Mouse (Mus musculus): ENCODE results near the gene St3gal4. TPM values are rescaled to one million over a fixed set of nuclear protein-coding genes. Genes with fewer than 3 reads are reported as not detected.

The St3gal4 gene
- polyA plus RNA-seq, 1 experiment = 8.0 TPM

GRCm38 (mm10) chr9:35111446-35111845, 7.6 kb downstream of the St3gal4 start:
- H3K9ac ChIP-seq (ENCODE audit: low read depth, poor library complexity, severe bottlenecking) = peak overlapping the region; percentile 26; the same call in 1 of the 2 replicates
- peak overlapping the region; percentile 76 for H3K27ac ChIP-seq (ENCODE audit: insufficient read depth, low read length)
- TF ChIP-seq CTCF (IDR thresholded peaks at IDR 0.05; ENCODE audit: low read depth, low read length) = no peak
- no peak for TF ChIP-seq POLR2A (IDR thresholded peaks at IDR 0.05; ENCODE audit: insufficient read depth, low read length)
- TF ChIP-seq EP300 (IDR thresholded peaks at IDR 0.05; ENCODE audit: insufficient read depth, low read depth, low read length) = no peak
- peaks cover 7% of the 10 kb centered on the region for H3K4me1 ChIP-seq (ENCODE audit: control insufficient read depth, insufficient read depth, low read length)
- no peaks in the 10 kb centered on the region for H3K36me3 ChIP-seq (ENCODE audit: control insufficient read depth, insufficient read depth, low read length, poor library complexity, severe bottlenecking)
- peak overlapping the region; percentile 50 for H3K4me3 ChIP-seq (ENCODE audit: low read depth, low read length)
- no peaks in the 10 kb centered on the region for H3K27me3 ChIP-seq (ENCODE audit: control insufficient read depth, insufficient read depth, low read length, poor library complexity, severe bottlenecking)
- H3K9me3 ChIP-seq (replicated peaks; ENCODE audit: control insufficient read depth, insufficient read depth, low read length, poor library complexity, severe bottlenecking) = no peaks in the 10 kb centered on the region

DNA sequence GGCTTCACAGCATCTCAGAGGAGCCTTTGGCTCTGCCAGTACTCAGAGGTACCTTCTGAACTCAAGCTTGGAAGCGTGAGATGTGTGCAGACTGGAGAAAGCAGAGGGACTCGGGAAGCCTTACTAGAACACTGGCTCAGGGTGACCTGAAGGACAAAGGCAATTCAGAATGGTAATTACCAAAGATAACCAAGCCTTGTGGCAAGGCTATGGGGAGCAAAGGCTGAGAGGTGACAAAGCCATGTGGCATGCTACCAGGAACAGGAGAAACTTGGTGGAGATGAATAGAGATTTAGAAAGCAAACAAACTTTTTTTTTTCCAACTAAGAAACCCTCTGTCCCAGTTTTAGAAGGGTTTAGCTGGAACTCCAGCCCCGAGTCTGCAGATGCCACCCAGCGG, 8.5 kb downstream of the St3gal4 start:
- peaks cover 7% of the 10 kb centered on the region for H3K4me1 ChIP-seq (ENCODE audit: control insufficient read depth, insufficient read depth, low read length)
- no peaks in the 10 kb centered on the region for H3K9me3 ChIP-seq (replicated peaks; ENCODE audit: control insufficient read depth, insufficient read depth, low read length, poor library complexity, severe bottlenecking)
- no peak overlapping the region for H3K9ac ChIP-seq (ENCODE audit: low read depth, poor library complexity, severe bottlenecking)
- no peak overlapping the region for H3K27ac ChIP-seq (ENCODE audit: insufficient read depth, low read length)
- no peaks in the 10 kb centered on the region for H3K36me3 ChIP-seq (ENCODE audit: control insufficient read depth, insufficient read depth, low read length, poor library complexity, severe bottlenecking)
- H3K27me3 ChIP-seq (ENCODE audit: control insufficient read depth, insufficient read depth, low read length, poor library complexity, severe bottlenecking) = no peaks in the 10 kb centered on the region
- TF ChIP-seq CTCF (IDR thresholded peaks at IDR 0.05; ENCODE audit: low read depth, low read length) (no peak), EP300 (IDR thresholded peaks at IDR 0.05; ENCODE audit: insufficient read depth, low read depth, low read length) (no peak), POLR2A (IDR thresholded peaks at IDR 0.05; ENCODE audit: insufficient read depth, low read length) (no peak)
- H3K4me3 ChIP-seq (ENCODE audit: low read depth, low read length) = no peak overlapping the region

GRCm38 (mm10) chr9:35110051-35110450, 9.0 kb downstream of the St3gal4 start:
- H3K36me3 ChIP-seq (ENCODE audit: control insufficient read depth, insufficient read depth, low read length, poor library complexity, severe bottlenecking) = no peaks in the 10 kb centered on the region
- no peaks in the 10 kb centered on the region for H3K9me3 ChIP-seq (replicated peaks; ENCODE audit: control insufficient read depth, insufficient read depth, low read length, poor library complexity, severe bottlenecking)
- no peak overlapping the region for H3K9ac ChIP-seq (ENCODE audit: low read depth, poor library complexity, severe bottlenecking)
- H3K4me3 ChIP-seq (ENCODE audit: low read depth, low read length) = no peak overlapping the region
- peaks cover 7% of the 10 kb centered on the region for H3K4me1 ChIP-seq (ENCODE audit: control insufficient read depth, insufficient read depth, low read length)
- no peaks in the 10 kb centered on the region for H3K27me3 ChIP-seq (ENCODE audit: control insufficient read depth, insufficient read depth, low read length, poor library complexity, severe bottlenecking)
- TF ChIP-seq EP300 (IDR thresholded peaks at IDR 0.05; ENCODE audit: insufficient read depth, low read depth, low read length) (no peak), CTCF (IDR thresholded peaks at IDR 0.05; ENCODE audit: low read depth, low read length) (no peak), POLR2A (IDR thresholded peaks at IDR 0.05; ENCODE audit: insufficient read depth, low read length) (no peak)
- H3K27ac ChIP-seq (ENCODE audit: insufficient read depth, low read length) = no peak overlapping the region

- H3K4me1 ChIP-seq (ENCODE audit: control insufficient read depth, insufficient read depth, low read length) = peaks cover 7% of the 10 kb centered on the region
- no peaks in the 10 kb centered on the region for H3K36me3 ChIP-seq (ENCODE audit: control insufficient read depth, insufficient read depth, low read length, poor library complexity, severe bottlenecking)
- H3K9me3 ChIP-seq (replicated peaks; ENCODE audit: control insufficient read depth, insufficient read depth, low read length, poor library complexity, severe bottlenecking) = no peaks in the 10 kb centered on the region
- H3K9ac ChIP-seq (ENCODE audit: low read depth, poor library complexity, severe bottlenecking) = no peak overlapping the region
- no peaks in the 10 kb centered on the region for H3K27me3 ChIP-seq (ENCODE audit: control insufficient read depth, insufficient read depth, low read length, poor library complexity, severe bottlenecking)
- TF ChIP-seq CTCF (IDR thresholded peaks at IDR 0.05; ENCODE audit: low read depth, low read length) (no peak), POLR2A (IDR thresholded peaks at IDR 0.05; ENCODE audit: insufficient read depth, low read length) (no peak), EP300 (IDR thresholded peaks at IDR 0.05; ENCODE audit: insufficient read depth, low read depth, low read length) (no peak)
- no peak overlapping the region for H3K4me3 ChIP-seq (ENCODE audit: low read depth, low read length)
- H3K27ac ChIP-seq (ENCODE audit: insufficient read depth, low read length) = no peak overlapping the region
Measured at GRCm38 (mm10) chr9:35108916-35109315, 10.2 kb downstream of the St3gal4 start.

- Histone ChIP-seq H3K27ac (ENCODE audit: insufficient read depth, low read length) (no peak overlapping the region), H3K4me1 (ENCODE audit: control insufficient read depth, insufficient read depth, low read length) (peaks cover 6% of the 10 kb centered on the region)
- TF ChIP-seq EP300 (IDR thresholded peaks at IDR 0.05; ENCODE audit: insufficient read depth, low read depth, low read length) = no peak
- TF ChIP-seq CTCF (IDR thresholded peaks at IDR 0.05; ENCODE audit: low read depth, low read length) = no peak
- TF ChIP-seq POLR2A (IDR thresholded peaks at IDR 0.05; ENCODE audit: insufficient read depth, low read length) = no peak
Measured at GRCm38 (mm10) chr9:35108066-35108465, 11.0 kb downstream of the St3gal4 start.

DNA sequence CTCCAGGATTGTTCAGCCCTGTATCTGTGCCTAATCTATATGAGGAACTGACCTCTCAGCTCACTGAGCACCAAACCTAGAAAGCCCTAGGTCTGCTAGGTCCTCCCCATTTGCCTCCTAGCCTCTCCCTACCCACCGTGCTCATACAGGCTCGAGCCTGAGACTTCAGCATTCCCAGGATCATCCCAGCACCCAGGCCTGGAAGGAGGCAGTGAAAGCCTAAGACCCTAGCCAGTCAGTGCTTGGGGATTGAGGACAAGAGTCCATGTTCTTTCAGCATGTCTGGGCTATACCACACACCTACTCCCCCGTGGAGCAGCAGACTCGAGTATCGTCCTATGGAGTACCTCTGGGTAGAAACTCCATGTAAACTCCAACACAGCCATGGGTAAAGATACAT, 11.7 kb downstream of the St3gal4 start:
- H3K9me3 ChIP-seq (replicated peaks; ENCODE audit: control insufficient read depth, insufficient read depth, low read length, poor library complexity, severe bottlenecking) = no peaks in the 10 kb centered on the region
- H3K36me3 ChIP-seq (ENCODE audit: control insufficient read depth, insufficient read depth, low read length, poor library complexity, severe bottlenecking) = no peaks in the 10 kb centered on the region
- no peak for TF ChIP-seq CTCF (IDR thresholded peaks at IDR 0.05; ENCODE audit: low read depth, low read length)
- TF ChIP-seq POLR2A (IDR thresholded peaks at IDR 0.05; ENCODE audit: insufficient read depth, low read length) = no peak
- TF ChIP-seq EP300 (IDR thresholded peaks at IDR 0.05; ENCODE audit: insufficient read depth, low read depth, low read length) = no peak
- peaks cover 6% of the 10 kb centered on the region for H3K4me1 ChIP-seq (ENCODE audit: control insufficient read depth, insufficient read depth, low read length)
- no peaks in the 10 kb centered on the region for H3K27me3 ChIP-seq (ENCODE audit: control insufficient read depth, insufficient read depth, low read length, poor library complexity, severe bottlenecking)
- H3K27ac ChIP-seq (ENCODE audit: insufficient read depth, low read length) = no peak overlapping the region
- H3K9ac ChIP-seq (ENCODE audit: low read depth, poor library complexity, severe bottlenecking) = no peak overlapping the region
- no peak overlapping the region for H3K4me3 ChIP-seq (ENCODE audit: low read depth, low read length)

More at GRCm38 (mm10) chr9:35108066-35108465, 11.0 kb downstream of the St3gal4 start:
- no peaks in the 10 kb centered on the region for H3K27me3 ChIP-seq (ENCODE audit: control insufficient read depth, insufficient read depth, low read length, poor library complexity, severe bottlenecking)
- no peaks in the 10 kb centered on the region for H3K36me3 ChIP-seq (ENCODE audit: control insufficient read depth, insufficient read depth, low read length, poor library complexity, severe bottlenecking)
- no peak overlapping the region for H3K9ac ChIP-seq (ENCODE audit: low read depth, poor library complexity, severe bottlenecking)
- no peaks in the 10 kb centered on the region for H3K9me3 ChIP-seq (replicated peaks; ENCODE audit: control insufficient read depth, insufficient read depth, low read length, poor library complexity, severe bottlenecking)
- H3K4me3 ChIP-seq (ENCODE audit: low read depth, low read length) = no peak overlapping the region

Measured in ES-Bruce4 (cell line).